Mouse (Mus musculus): ENCODE results near the gene Rabgef1. TPM values are rescaled to one million over a fixed set of nuclear protein-coding genes. Genes with fewer than 3 reads are reported as not detected.

Gene Rabgef1
- polyA plus RNA-seq, 1 experiment from 2014 or later, result 25.2 TPM

GRCm38 (mm10) chr5:130171956-130172601 is 481 bp downstream of the Rabgef1 start:
- ATAC-seq (ENCODE audit: insufficient read depth), result no peak
- no peaks in the 10 kb centered on the region for H3K9me3 ChIP-seq (replicated peaks)

DNA sequence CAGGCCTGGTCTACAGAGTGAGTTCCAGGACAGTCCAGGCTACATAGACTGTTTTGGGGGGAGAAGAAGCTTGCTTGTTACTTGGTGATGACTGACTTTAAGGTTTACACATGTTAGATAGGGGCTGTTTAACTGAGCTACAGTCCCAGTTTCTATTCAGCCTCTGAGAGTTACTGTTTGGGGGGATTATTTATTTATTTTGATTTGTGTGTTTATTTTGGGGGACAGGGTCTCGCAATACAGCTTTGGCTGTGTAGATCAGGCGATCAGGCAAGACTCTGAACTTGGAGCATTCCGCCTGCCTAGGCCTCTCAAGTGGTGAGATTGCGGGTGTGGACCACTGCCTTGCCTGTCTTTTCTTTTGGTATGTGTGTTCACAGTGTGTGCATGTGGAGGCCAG is 1.4 kb downstream of the Rabgef1 start:
- Histone ChIP-seq H3K9ac (peak overlapping the region; percentile 98), H3K4me3 (replicated peaks) (peak overlapping the region; percentile 96), H3K9me3 (replicated peaks) (no peaks in the 10 kb centered on the region), H3K36me3 (replicated peaks) (0 out of 2 replicates have a peak, but pooled peaks cover 6% of the 10 kb centered on the region), H3K27me3 (no peaks in the 10 kb centered on the region), H3K27ac (replicated peaks) (peak overlapping the region; percentile 100), H3K4me2 (peak overlapping the region; percentile 84), H3K4me1 (replicated peaks) (peaks cover 81% of the 10 kb centered on the region)
- WGBS (ENCODE audit: insufficient replicate concordance), result 44% methylated on average over 4 of the region's 4 CpGs
- no peak for ATAC-seq (ENCODE audit: insufficient read depth)

More at GRCm38 (mm10) chr5:130171956-130172601, 481 bp downstream of the Rabgef1 start:
- under 1% methylated on average over 46 of the region's 46 CpGs for WGBS (ENCODE audit: insufficient replicate concordance)
- Histone ChIP-seq H3K4me1 (replicated peaks) (peaks cover 77% of the 10 kb centered on the region), H3K27me3 (no peaks in the 10 kb centered on the region), H3K9ac (peak overlapping the region; percentile 98), H3K36me3 (replicated peaks) (0 out of 2 replicates have a peak, but pooled peaks cover 6% of the 10 kb centered on the region), H3K27ac (replicated peaks) (peak overlapping the region; percentile 100), H3K4me2 (peak overlapping the region; percentile 84), H3K4me3 (replicated peaks) (peak overlapping the region; percentile 96)

DNA sequence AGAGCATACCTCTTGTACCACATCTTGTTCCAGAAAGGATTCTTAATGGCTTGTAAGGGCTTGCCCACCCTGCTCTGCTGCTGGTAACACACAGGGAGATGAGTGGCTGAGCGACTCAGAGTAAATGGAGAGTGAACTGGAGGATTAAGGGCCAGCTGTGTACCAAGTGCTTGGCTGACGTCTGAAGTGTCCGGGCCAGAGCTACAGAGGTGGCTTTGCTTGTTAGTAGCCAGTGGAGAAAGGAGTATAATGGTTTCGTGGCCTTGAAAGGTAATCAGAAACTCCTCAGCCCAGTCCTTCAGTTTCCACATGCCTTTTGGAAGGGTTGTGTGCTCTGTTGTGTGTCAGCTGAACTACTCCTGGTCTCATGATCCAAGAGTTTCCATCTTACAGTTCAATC is 6.3 kb downstream of the Rabgef1 start:
- Histone ChIP-seq H3K9me3 (replicated peaks) (no peaks in the 10 kb centered on the region), H3K9ac (no peak overlapping the region), H3K27me3 (no peaks in the 10 kb centered on the region), H3K4me1 (replicated peaks) (peaks cover 69% of the 10 kb centered on the region), H3K4me3 (replicated peaks) (no peak overlapping the region), H3K36me3 (replicated peaks) (peaks cover 6% of the 10 kb centered on the region; the same call in 1 of the 2 replicates), H3K4me2 (no peak overlapping the region), H3K27ac (replicated peaks) (no peak overlapping the region)
- ATAC-seq (ENCODE audit: insufficient read depth), result no peak
- WGBS (ENCODE audit: insufficient replicate concordance), result 75% methylated on average over 4 of the region's 4 CpGs

- WGBS (ENCODE audit: insufficient replicate concordance), result 78% methylated on average over 7 of the region's 7 CpGs
- Histone ChIP-seq H3K36me3 (replicated peaks) (peaks cover 6% of the 10 kb centered on the region; the same call in 1 of the 2 replicates), H3K27me3 (no peaks in the 10 kb centered on the region), H3K27ac (replicated peaks) (no peak overlapping the region), H3K4me2 (no peak overlapping the region), H3K4me1 (replicated peaks) (peaks cover 66% of the 10 kb centered on the region), H3K9ac (no peak overlapping the region), H3K9me3 (replicated peaks) (no peaks in the 10 kb centered on the region), H3K4me3 (replicated peaks) (no peak overlapping the region)
- ATAC-seq (ENCODE audit: insufficient read depth), result no peak
Measured at GRCm38 (mm10) chr5:130180362-130180761, 8.8 kb downstream of the Rabgef1 start.

- H3K9me3 ChIP-seq (replicated peaks), result no peaks in the 10 kb centered on the region
- H3K36me3 ChIP-seq (replicated peaks), result peaks cover 4% of the 10 kb centered on the region; the same call in 1 of the 2 replicates
- H3K27me3 ChIP-seq, result no peaks in the 10 kb centered on the region
- H3K9ac ChIP-seq, result no peak overlapping the region
- H3K4me3 ChIP-seq (replicated peaks), result no peak overlapping the region
- WGBS (ENCODE audit: insufficient replicate concordance), result 79% methylated on average over 6 of the region's 6 CpGs
- no peak overlapping the region for H3K27ac ChIP-seq (replicated peaks)
- H3K4me1 ChIP-seq (replicated peaks), result peaks cover 70% of the 10 kb centered on the region
- no peak overlapping the region for H3K4me2 ChIP-seq
- ATAC-seq (ENCODE audit: insufficient read depth), result no peak
Measured at GRCm38 (mm10) chr5:130181740-130182540, 10.3 kb downstream of the Rabgef1 start.

- H3K27ac ChIP-seq (replicated peaks), result no peak overlapping the region
- no peaks in the 10 kb centered on the region for H3K27me3 ChIP-seq
- H3K36me3 ChIP-seq (replicated peaks), result peaks cover 7% of the 10 kb centered on the region
- ATAC-seq (ENCODE audit: insufficient read depth), result no peak
- no peak overlapping the region for H3K9ac ChIP-seq
- WGBS (ENCODE audit: insufficient replicate concordance), result 79% methylated on average over 3 of the region's 3 CpGs
- H3K4me1 ChIP-seq (replicated peaks), result peaks cover 70% of the 10 kb centered on the region
- no peak overlapping the region for H3K4me3 ChIP-seq (replicated peaks)
- no peak overlapping the region for H3K4me2 ChIP-seq
- H3K9me3 ChIP-seq (replicated peaks), result no peaks in the 10 kb centered on the region
Measured at GRCm38 (mm10) chr5:130182541-130182821, 10.9 kb downstream of the Rabgef1 start.

DNA sequence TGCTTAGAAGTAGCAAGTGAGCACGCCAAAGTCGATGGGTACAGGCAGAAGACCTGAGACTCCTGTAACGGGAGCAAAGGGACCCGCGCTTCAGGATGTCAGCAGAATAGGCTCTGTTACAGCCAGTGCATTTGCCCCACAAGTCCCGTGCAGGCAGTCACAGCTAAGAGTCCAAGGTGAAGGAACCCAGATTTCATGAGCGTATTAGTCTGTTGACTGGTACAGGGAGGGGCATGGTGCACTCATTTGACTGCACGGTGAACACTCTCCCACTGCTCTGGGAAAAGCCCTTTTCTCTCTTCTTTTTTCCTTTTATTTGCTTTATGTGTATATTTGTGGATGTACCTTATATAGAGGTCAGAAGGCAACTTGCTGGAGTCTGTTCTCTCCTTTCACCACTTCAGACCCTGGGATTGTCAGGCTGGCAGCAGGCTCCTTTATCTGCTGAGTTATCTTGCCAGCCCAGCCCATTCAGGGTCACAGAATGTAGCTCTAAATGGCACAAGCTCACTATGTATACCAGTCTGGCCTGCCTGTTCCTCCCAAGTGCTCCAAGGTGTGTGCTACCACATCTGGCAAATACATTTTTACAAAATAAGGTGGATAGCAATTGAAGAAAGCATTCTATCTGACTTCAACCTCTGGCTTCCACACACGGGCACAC is 12.7 kb downstream of the Rabgef1 start:
- Histone ChIP-seq H3K27me3 (no peaks in the 10 kb centered on the region), H3K9ac (no peak overlapping the region), H3K36me3 (replicated peaks) (peaks cover 25% of the 10 kb centered on the region), H3K27ac (replicated peaks) (0 out of 2 replicates have a peak overlapping the region, but pooled peaks have one; percentile 6), H3K4me3 (replicated peaks) (no peak overlapping the region), H3K9me3 (replicated peaks) (no peaks in the 10 kb centered on the region), H3K4me1 (replicated peaks) (peaks cover 56% of the 10 kb centered on the region), H3K4me2 (peak overlapping the region; percentile 8; the same call in 1 of the 2 replicates)
- WGBS (ENCODE audit: insufficient replicate concordance), result 74% methylated on average over 9 of the region's 9 CpGs
- ATAC-seq (ENCODE audit: insufficient read depth), result no peak

GRCm38 (mm10) chr5:130185312-130185711 is 13.7 kb downstream of the Rabgef1 start:
- Histone ChIP-seq H3K27ac (replicated peaks) (no peak overlapping the region), H3K4me1 (replicated peaks) (peaks cover 50% of the 10 kb centered on the region)

GRCm38 (mm10) chr5:130187383-130187782 is 15.8 kb downstream of the Rabgef1 start:
- ATAC-seq (ENCODE audit: insufficient read depth), result peak; percentile 56; the same call in 1 of the 2 replicates
- no peak overlapping the region for H3K9ac ChIP-seq
- H3K27me3 ChIP-seq, result no peaks in the 10 kb centered on the region
- WGBS (ENCODE audit: insufficient replicate concordance), result 70% methylated on average over 7 of the region's 7 CpGs
- no peak overlapping the region for H3K4me2 ChIP-seq
- H3K9me3 ChIP-seq (replicated peaks), result no peaks in the 10 kb centered on the region
- peaks cover 42% of the 10 kb centered on the region for H3K4me1 ChIP-seq (replicated peaks)
- peaks cover 55% of the 10 kb centered on the region for H3K36me3 ChIP-seq (replicated peaks)
- no peak overlapping the region for H3K4me3 ChIP-seq (replicated peaks)
- H3K27ac ChIP-seq (replicated peaks), result no peak overlapping the region

More at GRCm38 (mm10) chr5:130185312-130185711, 13.7 kb downstream of the Rabgef1 start:
- peaks cover 35% of the 10 kb centered on the region for H3K36me3 ChIP-seq (replicated peaks)
- H3K4me2 ChIP-seq, result no peak overlapping the region
- ATAC-seq (ENCODE audit: insufficient read depth), result no peak
- H3K4me3 ChIP-seq (replicated peaks), result no peak overlapping the region
- no peaks in the 10 kb centered on the region for H3K27me3 ChIP-seq
- WGBS (ENCODE audit: insufficient replicate concordance), result 80% methylated on average over 6 of the region's 6 CpGs
- H3K9me3 ChIP-seq (replicated peaks), result no peaks in the 10 kb centered on the region
- no peak overlapping the region for H3K9ac ChIP-seq

DNA sequence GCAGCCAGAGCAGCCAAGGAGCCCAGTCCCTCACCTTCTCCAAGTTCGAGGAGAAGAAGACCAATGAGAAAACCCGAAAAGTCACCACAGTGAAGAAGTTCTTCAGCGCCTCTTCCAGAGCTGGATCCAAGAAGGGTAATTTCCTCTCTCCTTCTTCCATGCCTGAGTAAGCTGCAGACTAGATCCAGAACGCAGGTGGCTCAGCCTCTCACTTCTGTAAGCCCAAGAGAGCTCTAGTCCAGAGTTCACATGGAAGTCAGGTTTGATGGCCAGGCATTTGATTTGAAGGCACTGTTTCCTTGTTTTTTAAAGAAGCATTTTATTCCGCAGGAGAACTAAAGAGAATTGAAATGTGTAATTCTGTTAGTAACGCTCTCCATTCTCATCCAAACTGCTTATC is 19.3 kb downstream of the Rabgef1 start:
- Histone ChIP-seq H3K9me3 (replicated peaks) (no peaks in the 10 kb centered on the region), H3K4me2 (no peak overlapping the region), H3K9ac (no peak overlapping the region), H3K36me3 (replicated peaks) (peaks cover 85% of the 10 kb centered on the region), H3K27me3 (no peaks in the 10 kb centered on the region), H3K27ac (replicated peaks) (no peak overlapping the region), H3K4me3 (replicated peaks) (no peak overlapping the region), H3K4me1 (replicated peaks) (peaks cover 16% of the 10 kb centered on the region)
- no peak for ATAC-seq (ENCODE audit: insufficient read depth)
- 81% methylated on average over 6 of the region's 6 CpGs for WGBS (ENCODE audit: insufficient replicate concordance)

- no peak for ATAC-seq (ENCODE audit: insufficient read depth)
- peaks cover 95% of the 10 kb centered on the region for H3K36me3 ChIP-seq (replicated peaks)
- H3K4me2 ChIP-seq, result no peak overlapping the region
- H3K9ac ChIP-seq, result no peak overlapping the region
- H3K27me3 ChIP-seq, result no peaks in the 10 kb centered on the region
- 82% methylated on average over 6 of the region's 6 CpGs for WGBS (ENCODE audit: insufficient replicate concordance)
- H3K4me3 ChIP-seq (replicated peaks), result no peak overlapping the region
- no peaks in the 10 kb centered on the region for H3K9me3 ChIP-seq (replicated peaks)
- H3K27ac ChIP-seq (replicated peaks), result no peak overlapping the region
- peaks cover 13% of the 10 kb centered on the region for H3K4me1 ChIP-seq (replicated peaks)
Measured at GRCm38 (mm10) chr5:130191865-130192264, 20.3 kb downstream of the Rabgef1 start.

Measured in liver, embryonic 15.5 days (tissue).